Mouse (Mus musculus): ENCODE measurements at regions not wholly inside any gene's neighbourhood (a gene's known extent, or its start where the extent isn't known, plus 50 kb on each side); places are given as distances from the start of the nearest gene placed in this dataset.

- no peak for TF ChIP-seq CHD2 (IDR thresholded peaks at IDR 0.05; ENCODE audit: low read depth, low read length)
- no peak for TF ChIP-seq ZNF384 (IDR thresholded peaks at IDR 0.05; ENCODE audit: low read depth, low read length)
Observed at GRCm38 (mm10) chr3:33388171-33388570, 245.1 kb upstream of the Pex5l start.
